Mouse (Mus musculus): ENCODE results near the gene Elane. TPM values are rescaled to one million over a fixed set of nuclear protein-coding genes. Genes with fewer than 3 reads are reported as not detected.
A peak's percentile ranks its signal among the peaks of the same experiment; 100 is the strongest.
"Not testable (repeated sequence)": the region's sequence is repeated elsewhere in the genome, so short reads cannot be mapped to it uniquely, and the experiment has no call there.

Elane gene
- polyA plus RNA-seq, 1 experiment from 2014 or later: 207 TPM

GRCm38 (mm10) chr10:79890670-79891069 lies 4.6 kb downstream of the Elane start, which contains the start of gene Cfd:
Gene Cfd (plus strand): TSS chr10:79890853.
- Histone ChIP-seq H3K4me1 (ENCODE audit: insufficient read depth) (no peaks in the 10 kb centered on the region; the same call in 1 of the 2 replicates), H3K27me3 (ENCODE audit: insufficient read depth, low read length) (no peaks in the 10 kb centered on the region), H3K27ac (ENCODE audit: low read depth) (no peak within 1 kb of the TSS), H3K4me3 (ENCODE audit: low read depth, low read length) (no peak within 1 kb of the TSS), H3K9me3 (ENCODE audit: low read length) (no peaks in the 10 kb centered on the region), H3K36me3 (replicated peaks; ENCODE audit: insufficient read depth, low read length) (peaks cover 5% of the 10 kb centered on the region; the same call in 1 of the 2 replicates), H3K4me2 (ENCODE audit: low read depth, low read length) (no peak within 1 kb of the TSS), H3K9ac (replicated peaks) (no peak within 1 kb of the TSS)
- ATAC-seq: no peak
- WGBS (ENCODE audit: insufficient replicate concordance): 47% methylated on average over 5 of the region's 5 CpGs
- TF ChIP-seq CTCF (IDR thresholded peaks at IDR 0.05; ENCODE audit: low read depth): no peak
- no peak for TF ChIP-seq EP300 (IDR thresholded peaks at IDR 0.05; ENCODE audit: low read depth)
- DNase-seq: no peak

GRCm38 (mm10) chr10:79892451-79893118 lies 6.5 kb downstream of the Elane start:
- H3K9me3 ChIP-seq (ENCODE audit: low read length); H3K4me1 ChIP-seq (ENCODE audit: insufficient read depth); H3K4me3 ChIP-seq (ENCODE audit: low read depth, low read length); H3K27ac ChIP-seq (ENCODE audit: low read depth); H3K9ac ChIP-seq (replicated peaks); H3K27me3 ChIP-seq (ENCODE audit: insufficient read depth, low read length); H3K4me2 ChIP-seq (ENCODE audit: low read depth, low read length): not testable (repeated sequence)
- ATAC-seq (peak; percentile 35; the same call in 1 of the 2 replicates), DNase-seq (peak; percentile 89)
- 41% methylated on average over 22 of the region's 22 CpGs for WGBS (ENCODE audit: insufficient replicate concordance)
- H3K36me3 ChIP-seq (replicated peaks; ENCODE audit: insufficient read depth, low read length): peaks cover 11% of the 10 kb centered on the region; the same call in 1 of the 2 replicates
- TF ChIP-seq CTCF (IDR thresholded peaks at IDR 0.05; ENCODE audit: low read depth): peak; percentile 91

GRCm38 (mm10) chr10:79896306-79896705 lies 10.3 kb downstream of the Elane start:
- TF ChIP-seq CTCF (IDR thresholded peaks at IDR 0.05; ENCODE audit: low read depth): no peak
- TF ChIP-seq EP300 (IDR thresholded peaks at IDR 0.05; ENCODE audit: low read depth): no peak
- no peak for DNase-seq

GRCm38 (mm10) chr10:79896814-79897213 lies 10.8 kb downstream of the Elane start:
- no peak for DNase-seq
- no peaks in the 10 kb centered on the region for H3K9me3 ChIP-seq (ENCODE audit: low read length)
- H3K27ac ChIP-seq (ENCODE audit: low read depth): peak overlapping the region; percentile 68
- no peaks in the 10 kb centered on the region for H3K27me3 ChIP-seq (ENCODE audit: insufficient read depth, low read length)
- no peak overlapping the region for H3K4me3 ChIP-seq (ENCODE audit: low read depth, low read length)
- WGBS (ENCODE audit: insufficient replicate concordance): 78% methylated on average over 13 of the region's 13 CpGs
- TF ChIP-seq EP300 (IDR thresholded peaks at IDR 0.05; ENCODE audit: low read depth) (no peak), CTCF (IDR thresholded peaks at IDR 0.05; ENCODE audit: low read depth) (no peak)
- H3K36me3 ChIP-seq (replicated peaks; ENCODE audit: insufficient read depth, low read length): peaks cover 19% of the 10 kb centered on the region; the same call in 1 of the 2 replicates
- 0 out of 2 replicates have a peak, but pooled peaks cover 8% of the 10 kb centered on the region for H3K4me1 ChIP-seq (ENCODE audit: insufficient read depth)
- no peak; the same call in 1 of the 2 replicates for ATAC-seq
- H3K9ac ChIP-seq (replicated peaks): no peak overlapping the region
- H3K4me2 ChIP-seq (ENCODE audit: low read depth, low read length): no peak overlapping the region

More at GRCm38 (mm10) chr10:79896306-79896705, 10.3 kb downstream of the Elane start:
- H3K27ac ChIP-seq (ENCODE audit: low read depth): no peak overlapping the region
- peaks cover 19% of the 10 kb centered on the region; the same call in 1 of the 2 replicates for H3K36me3 ChIP-seq (replicated peaks; ENCODE audit: insufficient read depth, low read length)
- WGBS (ENCODE audit: insufficient replicate concordance): 88% methylated on average over 16 of the region's 16 CpGs
- no peak overlapping the region for H3K4me3 ChIP-seq (ENCODE audit: low read depth, low read length)
- H3K27me3 ChIP-seq (ENCODE audit: insufficient read depth, low read length): no peaks in the 10 kb centered on the region
- H3K9ac ChIP-seq (replicated peaks): no peak overlapping the region
- H3K4me2 ChIP-seq (ENCODE audit: low read depth, low read length): no peak overlapping the region
- H3K9me3 ChIP-seq (ENCODE audit: low read length): no peaks in the 10 kb centered on the region
- H3K4me1 ChIP-seq (ENCODE audit: insufficient read depth): 0 out of 2 replicates have a peak, but pooled peaks cover 8% of the 10 kb centered on the region
- ATAC-seq: no peak

GRCm38 (mm10) chr10:79897316-79898245 lies 11.5 kb downstream of the Elane start:
- H3K4me2 ChIP-seq (ENCODE audit: low read depth, low read length): peak overlapping the region; percentile 60

More at GRCm38 (mm10) chr10:79897316-79898245, 11.5 kb downstream of the Elane start:
- peak overlapping the region; percentile 21; the same call in 1 of the 2 replicates for H3K4me3 ChIP-seq (ENCODE audit: low read depth, low read length)
- H3K36me3 ChIP-seq (replicated peaks; ENCODE audit: insufficient read depth, low read length): peaks cover 19% of the 10 kb centered on the region; the same call in 1 of the 2 replicates
- 0 out of 2 replicates have a peak, but pooled peaks cover 8% of the 10 kb centered on the region for H3K4me1 ChIP-seq (ENCODE audit: insufficient read depth)
- no peaks in the 10 kb centered on the region for H3K9me3 ChIP-seq (ENCODE audit: low read length)
- H3K9ac ChIP-seq (replicated peaks): no peak overlapping the region
- H3K27me3 ChIP-seq (ENCODE audit: insufficient read depth, low read length): no peaks in the 10 kb centered on the region
- ATAC-seq (peak; percentile 92), DNase-seq (peak; percentile 84)
- 59% methylated on average over 19 of the region's 20 CpGs for WGBS (ENCODE audit: insufficient replicate concordance)
- TF ChIP-seq CTCF (IDR thresholded peaks at IDR 0.05; ENCODE audit: low read depth): no peak
- TF ChIP-seq EP300 (IDR thresholded peaks at IDR 0.05; ENCODE audit: low read depth): no peak
- peak overlapping the region; percentile 68 for H3K27ac ChIP-seq (ENCODE audit: low read depth)

All from liver, postnatal 0 days (tissue).